Mouse (Mus musculus): ENCODE measurements around the gene Prkrip1. TPM values are rescaled to one million over a fixed set of nuclear protein-coding genes. Genes with fewer than 3 reads are reported as not detected.

Prkrip1 gene
- total and polyA plus RNA-seq, 3 experiments = 55.1 to 84.1 TPM; not detected in 1

- Histone ChIP-seq H3K9ac (ENCODE audit: control insufficient read depth, low read depth, low read length, poor library complexity, severe bottlenecking) (no peak overlapping the region), H3K27ac (ENCODE audit: control insufficient read depth, low read depth, low read length) (no peak overlapping the region), H3K4me1 (ENCODE audit: control insufficient read depth in 1 of 2, insufficient read depth in 2 of 2, low read length in 2 of 2) (peaks cover 7 to 23% of the 10 kb centered on the region in 2 experiments), H3K79me2 (ENCODE audit: control insufficient read depth, insufficient read depth, low read length, poor library complexity) (peaks cover 26% of the 10 kb centered on the region), H3K4me3 (ENCODE audit: control insufficient read depth in 1 of 2, insufficient read depth in 1 of 2, low read depth in 2 of 2, low read length in 2 of 2) (no peak overlapping the region), H3K27me3 (ENCODE audit: control insufficient read depth in 1 of 2, insufficient read depth in 2 of 2, low read length in 2 of 2) (no peaks in the 10 kb centered on the region), H3K36me3 (ENCODE audit: control insufficient read depth in 1 of 2, insufficient read depth in 2 of 2, low read length in 2 of 2) (peaks cover 2 to 11% of the 10 kb centered on the region in 2 experiments; a peak in 3 of 4 replicates), H3K9me3 (replicated peaks; ENCODE audit: insufficient read depth, low read length) (no peaks in the 10 kb centered on the region)
- TF ChIP-seq KAT2A (conservative IDR thresholded peaks at IDR 0.05; ENCODE audit: low read depth, low read length) (no peak), RAD21 (IDR thresholded peaks at IDR 0.05; ENCODE audit: low read depth, low read length) (no peak), CTCF (IDR thresholded peaks at IDR 0.05 in 2 of 3, conservative IDR thresholded peaks at IDR 0.05 in 1 of 3; ENCODE audit: control insufficient read depth in 1 of 3, insufficient read depth in 1 of 3, low read depth in 2 of 3, low read length in 3 of 3, poor library complexity in 1 of 3, severe bottlenecking in 1 of 3) (no peak), TAL1 (IDR thresholded peaks at IDR 0.05; ENCODE audit: low read length) (no peak), POLR2AphosphoS2 (IDR thresholded peaks at IDR 0.05; ENCODE audit: low read length) (no peak), ELF1 (IDR thresholded peaks at IDR 0.05; ENCODE audit: low read depth, low read length) (no peak), ZC3H11A (IDR thresholded peaks at IDR 0.05; ENCODE audit: low read depth, low read length) (no peak), NELFE (IDR thresholded peaks at IDR 0.05; ENCODE audit: low read depth, low read length) (no peak), TBP (IDR thresholded peaks at IDR 0.05; ENCODE audit: low read depth, low read length) (no peak), CHD2 (IDR thresholded peaks at IDR 0.05; ENCODE audit: low read length) (no peak), E2F4 (IDR thresholded peaks at IDR 0.05; ENCODE audit: borderline replicate concordance, low read depth, low read length) (no peak), MAZ (IDR thresholded peaks at IDR 0.05; ENCODE audit: low read depth, low read length) (no peak), MYC (IDR thresholded peaks at IDR 0.05; ENCODE audit: low read depth, low read length) (no peak), RCOR1 (IDR thresholded peaks at IDR 0.05; ENCODE audit: low read depth, low read length) (no peak), MAX (IDR thresholded peaks at IDR 0.05; ENCODE audit: low read length) (no peak), POLR2AphosphoS5 (IDR thresholded peaks at IDR 0.05; ENCODE audit: borderline replicate concordance, low read depth, low read length) (no peak)
- no peak for DNase-seq (ENCODE audit: low read depth, low spot score)
Observed at GRCm38 (mm10) chr5:136139393-136139792, 59.4 kb downstream of the Prkrip1 start.

- peak; percentile 78 for DNase-seq (ENCODE audit: low read depth, low spot score)
- Histone ChIP-seq H3K27ac (ENCODE audit: control insufficient read depth, low read depth, low read length) (no peak overlapping the region), H3K9me3 (replicated peaks; ENCODE audit: insufficient read depth, low read length) (no peaks in the 10 kb centered on the region), H3K36me3 (ENCODE audit: control insufficient read depth in 1 of 2, insufficient read depth in 2 of 2, low read length in 2 of 2) (peaks cover 2 to 11% of the 10 kb centered on the region in 2 experiments; a peak in 3 of 4 replicates), H3K9ac (ENCODE audit: control insufficient read depth, low read depth, low read length, poor library complexity, severe bottlenecking) (no peak overlapping the region), H3K27me3 (ENCODE audit: control insufficient read depth in 1 of 2, insufficient read depth in 2 of 2, low read length in 2 of 2) (no peaks in the 10 kb centered on the region), H3K79me2 (ENCODE audit: control insufficient read depth, insufficient read depth, low read length, poor library complexity) (peaks cover 29% of the 10 kb centered on the region), H3K4me1 (ENCODE audit: control insufficient read depth in 1 of 2, insufficient read depth in 2 of 2, low read length in 2 of 2) (peaks cover 7 to 17% of the 10 kb centered on the region in 2 experiments), H3K4me3 (ENCODE audit: control insufficient read depth in 1 of 2, insufficient read depth in 1 of 2, low read depth in 2 of 2, low read length in 2 of 2) (peak overlapping the region in 1 of 2 experiments; percentile 25; a peak in 1 of 4 replicates)
- TF ChIP-seq POLR2AphosphoS5 (IDR thresholded peaks at IDR 0.05; ENCODE audit: borderline replicate concordance, low read depth, low read length) = no peak
- no peak for TF ChIP-seq MYB (IDR thresholded peaks at IDR 0.05; ENCODE audit: low read depth, low read length)
- no peak for TF ChIP-seq KAT2A (conservative IDR thresholded peaks at IDR 0.05; ENCODE audit: low read depth, low read length)
- no peak for TF ChIP-seq JUND (IDR thresholded peaks at IDR 0.05; ENCODE audit: low read depth, low read length)
- peak; percentile 63 for TF ChIP-seq MXI1 (IDR thresholded peaks at IDR 0.05; ENCODE audit: low read depth, low read length)
- no peak for TF ChIP-seq RCOR1 (IDR thresholded peaks at IDR 0.05; ENCODE audit: low read depth, low read length)
- no peak for TF ChIP-seq E2F4 (IDR thresholded peaks at IDR 0.05; ENCODE audit: borderline replicate concordance, low read depth, low read length)
- peak; percentile 28; the same call in 1 of the 2 replicates for TF ChIP-seq SIN3A (IDR thresholded peaks at IDR 0.05; ENCODE audit: low read length)
- TF ChIP-seq TBP (IDR thresholded peaks at IDR 0.05; ENCODE audit: low read depth, low read length) = peak; percentile 28; the same call in 1 of the 2 replicates
- no peak for TF ChIP-seq TCF12 (IDR thresholded peaks at IDR 0.05; ENCODE audit: low read depth, low read length)
- TF ChIP-seq ZMIZ1 (IDR thresholded peaks at IDR 0.05; ENCODE audit: low read depth, low read length) = no peak
- TF ChIP-seq USF1 (IDR thresholded peaks at IDR 0.05; ENCODE audit: low read depth, low read length) = 0 out of 2 replicates have a peak, but pooled peaks have one; percentile 25
- no peak for TF ChIP-seq ZKSCAN1 (IDR thresholded peaks at IDR 0.05; ENCODE audit: low read depth, low read length)
- TF ChIP-seq CTCF (IDR thresholded peaks at IDR 0.05 in 2 of 3, conservative IDR thresholded peaks at IDR 0.05 in 1 of 3; ENCODE audit: control insufficient read depth in 1 of 3, insufficient read depth in 1 of 3, low read depth in 2 of 3, low read length in 3 of 3, poor library complexity in 1 of 3, severe bottlenecking in 1 of 3) = peak; percentile 64 to 83 (median 67)
- no peak for TF ChIP-seq MAX (IDR thresholded peaks at IDR 0.05; ENCODE audit: low read length)
- no peak for TF ChIP-seq GABPA (IDR thresholded peaks at IDR 0.05; ENCODE audit: low read depth, low read length)
- no peak for TF ChIP-seq MEF2A (IDR thresholded peaks at IDR 0.05; ENCODE audit: extremely low read depth, insufficient replicate concordance, low read depth, low read length, poor library complexity, severe bottlenecking)
- no peak for TF ChIP-seq MAFK (IDR thresholded peaks at IDR 0.05; ENCODE audit: borderline replicate concordance, low read depth, low read length)
- TF ChIP-seq ETS1 (IDR thresholded peaks at IDR 0.05; ENCODE audit: low read depth, low read length) = no peak
- TF ChIP-seq EP300 (IDR thresholded peaks at IDR 0.05; ENCODE audit: low read depth in 1 of 2, low read length in 2 of 2) = no peak
- TF ChIP-seq MAZ (IDR thresholded peaks at IDR 0.05; ENCODE audit: low read depth, low read length) = no peak
Observed at GRCm38 (mm10) chr5:136137658-136138274, 61.0 kb downstream of the Prkrip1 start.

Measured in MEL (cell line).